Mouse (Mus musculus): ENCODE results near the gene Zdhhc4. TPM values are rescaled to one million over a fixed set of nuclear protein-coding genes. Genes with fewer than 3 reads are reported as not detected.

Zdhhc4 gene
- polyA plus RNA-seq (2014; fragmentation: Illumina TruSeq; extraction: RNeasy Lipid Tissue Mini Kit (QIAGEN cat#74804); ENCODE audit: insufficient read depth, low read depth, low replicate concordance) = 30.8 TPM

DNA sequence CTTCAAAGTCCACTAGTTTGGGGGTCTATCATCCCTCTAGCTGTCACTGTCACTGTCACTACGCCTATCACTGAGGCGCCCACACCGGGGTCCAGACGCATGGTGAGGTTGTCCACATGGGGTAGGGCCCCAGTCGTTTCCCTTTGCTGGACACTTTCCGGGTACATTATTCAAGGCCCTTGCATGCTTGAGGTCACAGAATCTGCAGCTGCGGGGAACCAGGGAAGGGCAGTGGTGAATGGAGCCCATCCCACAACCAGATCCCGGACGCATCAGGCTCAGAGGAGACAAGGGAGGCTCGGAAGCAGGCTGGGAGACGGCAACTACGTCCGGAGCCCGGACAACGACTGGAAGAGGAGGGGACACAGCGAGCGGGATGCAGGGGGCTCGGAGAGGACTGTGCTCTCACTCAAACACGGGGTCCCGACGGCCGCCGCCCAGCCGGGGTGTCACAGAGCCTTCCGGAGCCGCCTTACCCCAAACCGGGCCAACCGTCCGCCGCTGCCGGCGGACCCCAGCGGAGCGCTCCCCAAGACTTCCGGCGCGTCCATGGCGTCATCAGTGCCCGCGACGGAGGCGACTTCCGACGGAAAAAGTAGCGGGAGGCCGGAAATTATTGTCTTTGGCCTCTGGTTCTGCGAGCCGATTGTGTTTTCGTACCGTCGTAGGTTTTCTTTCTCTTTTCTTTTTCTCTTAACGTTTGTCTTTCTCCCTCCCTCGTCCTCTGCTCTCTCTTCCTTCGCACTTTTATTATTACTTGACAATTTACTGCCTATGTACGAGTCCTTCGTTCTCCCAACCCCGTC, at the start of gene Zdhhc4:
Gene Zdhhc4 (minus strand): TSS at position 567 of the 806 bp plus-strand sequence.

DNA sequence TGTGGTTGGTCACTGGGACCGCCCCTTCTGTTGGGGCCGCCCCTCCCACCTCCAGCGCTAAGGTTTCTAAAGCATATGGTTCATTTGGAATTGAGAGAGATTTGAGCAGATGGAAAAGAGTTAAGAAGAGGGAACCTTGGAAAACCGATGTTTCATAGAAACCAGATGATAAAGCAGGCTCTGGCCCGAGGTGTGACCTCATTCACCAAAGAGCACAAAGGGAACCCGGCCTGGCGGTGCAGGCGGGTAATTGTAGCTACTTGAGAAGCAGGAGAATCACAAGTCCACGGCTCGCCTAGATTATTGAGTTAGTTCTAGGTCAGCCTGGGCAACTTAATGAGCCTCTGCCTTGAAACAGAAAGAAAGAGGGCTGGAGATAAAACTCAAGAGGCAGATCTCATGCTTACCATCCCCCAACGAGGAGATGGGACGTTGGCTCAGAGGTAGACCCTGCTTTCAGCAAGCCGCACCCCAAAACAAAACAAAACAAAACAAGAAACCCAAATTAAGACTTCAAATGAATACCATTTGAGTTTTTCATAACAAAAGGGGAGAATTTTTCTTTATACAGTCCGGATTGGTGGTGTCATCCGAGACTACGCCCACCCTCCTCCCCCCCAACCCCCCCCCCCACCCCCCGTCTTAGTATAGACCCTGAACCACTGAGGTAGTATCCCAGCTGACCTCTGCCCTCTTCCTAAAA, 27.8 kb upstream of the Zdhhc4 start, which contains the start of gene Grid2ip:
Gene Grid2ip (plus strand): TSS at position 653 of the 703 bp plus-strand sequence.

DNA sequence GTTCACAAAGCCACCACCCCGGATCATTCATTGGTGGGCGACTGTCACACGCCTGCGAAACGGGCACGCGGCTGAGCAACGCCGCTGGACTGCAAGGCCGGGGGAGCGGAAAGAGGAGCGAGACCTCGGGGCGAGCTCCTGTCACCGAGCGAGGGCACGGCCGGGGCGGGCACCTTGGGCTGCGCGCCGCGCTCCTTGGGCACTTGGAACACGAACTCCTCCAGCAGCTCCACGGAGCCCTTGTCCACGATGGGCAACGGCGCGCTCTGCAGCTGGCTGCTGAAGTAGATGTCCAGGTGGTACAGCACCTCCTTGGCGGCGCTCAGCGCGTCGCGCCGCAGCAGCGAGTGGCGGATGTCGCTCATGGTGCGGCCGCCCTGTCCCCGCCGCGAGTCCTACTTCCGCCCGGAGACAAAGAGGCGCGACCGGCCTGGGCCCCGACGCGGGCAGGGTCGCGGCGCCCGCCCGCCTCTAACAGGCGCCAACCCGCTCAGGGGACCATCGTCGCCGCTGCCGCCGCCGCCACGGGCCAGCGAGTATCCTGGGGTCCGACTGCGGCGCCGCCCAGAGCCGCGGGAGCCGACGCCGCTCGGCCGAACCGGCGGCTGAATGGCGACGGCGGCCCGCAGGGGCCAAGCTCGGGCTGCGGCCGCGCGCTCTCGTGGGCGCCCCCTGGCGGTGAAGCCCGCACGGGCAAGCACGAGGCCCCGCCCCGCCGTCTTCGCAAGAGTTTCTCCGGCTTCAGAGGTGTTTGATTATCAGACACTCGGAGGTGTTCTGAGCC, 14.1 kb downstream of the Zdhhc4 start, which contains the start of gene E130309D02Rik:
Gene E130309D02Rik (minus strand): TSS at position 631 of the 784 bp plus-strand sequence.

DNA sequence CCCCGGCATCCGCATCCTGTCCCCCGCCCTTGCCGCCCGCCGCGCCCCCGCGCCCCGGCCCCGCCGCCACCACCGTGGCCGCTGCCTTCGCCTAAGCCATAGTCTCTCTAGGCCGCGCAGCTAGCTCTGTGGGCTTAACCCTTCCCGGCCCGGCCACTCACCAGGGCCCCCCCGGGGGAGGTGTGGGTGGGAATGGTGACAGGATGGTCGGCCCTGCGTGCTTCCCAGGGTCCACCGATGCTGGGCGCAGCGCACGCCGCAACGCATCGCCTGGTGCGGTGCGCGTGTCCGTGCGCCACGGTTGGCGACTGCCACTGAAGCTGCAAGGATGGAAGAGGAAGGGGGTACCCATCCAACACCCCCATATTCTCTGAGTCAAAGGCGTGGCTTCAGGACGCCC, 35.7 kb downstream of the Zdhhc4 start, which contains the start of gene Zfp853:
Gene Zfp853 (minus strand): TSS at position 220 of the 400 bp plus-strand sequence.

DNA sequence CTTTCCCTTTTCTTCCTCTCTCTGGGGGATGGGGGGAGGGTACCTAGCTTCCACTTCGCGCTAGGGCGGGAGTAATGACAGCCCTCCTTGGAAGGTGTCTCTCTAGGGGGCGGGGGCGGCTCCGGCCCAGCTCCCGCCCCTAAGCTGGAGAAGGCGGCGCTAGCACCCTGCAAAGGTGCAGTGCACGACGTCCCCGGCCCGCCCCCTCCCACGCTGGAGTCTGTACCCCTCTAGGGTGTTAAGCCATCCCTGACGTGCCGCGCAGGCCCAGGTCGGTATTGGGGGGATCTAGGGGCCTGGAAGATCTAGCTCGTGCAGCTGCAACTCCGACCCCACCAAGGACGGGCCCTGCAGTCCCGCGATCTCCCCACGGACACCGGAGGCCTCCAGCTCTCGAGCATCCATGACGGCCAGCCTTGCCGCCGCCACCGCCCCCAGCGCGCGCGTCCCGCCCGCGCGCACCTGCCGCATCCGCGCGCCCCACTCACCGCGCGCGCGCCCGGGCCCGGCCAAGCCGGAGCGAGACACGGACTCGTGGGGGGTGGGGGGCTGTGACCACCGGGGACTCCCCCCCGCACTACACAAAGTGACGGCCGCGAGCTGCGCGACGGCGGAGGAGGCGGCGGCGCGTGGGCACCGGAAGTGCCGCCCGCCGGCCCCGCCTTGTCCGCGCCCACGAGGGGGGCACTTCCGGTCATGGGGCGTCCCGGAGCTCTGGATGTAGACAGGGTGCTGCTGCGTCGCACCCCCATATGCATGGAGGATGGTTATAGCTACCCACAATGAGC, 59.5 kb downstream of the Zdhhc4 start, which contains the start of gene Zfp316:
Gene Zfp316 (minus strand): TSS at position 660 of the 788 bp plus-strand sequence.

Other genes starting within 250 kb of the Zdhhc4 start
- gene Rnf216, start 216.3 kb downstream of the Zdhhc4 start, polyA plus RNA-seq (2014; fragmentation: Illumina TruSeq; extraction: RNeasy Lipid Tissue Mini Kit (QIAGEN cat#74804); ENCODE audit: insufficient read depth, low read depth, low replicate concordance) = 12.5 TPM
- gene Olfr718-ps1, start 181.7 kb downstream of the Zdhhc4 start, polyA plus RNA-seq (2014; fragmentation: Illumina TruSeq; extraction: RNeasy Lipid Tissue Mini Kit (QIAGEN cat#74804); ENCODE audit: insufficient read depth, low read depth, low replicate concordance) = not detected
- gene Rbak, start 148.5 kb downstream of the Zdhhc4 start, polyA plus RNA-seq (2014; fragmentation: Illumina TruSeq; extraction: RNeasy Lipid Tissue Mini Kit (QIAGEN cat#74804); ENCODE audit: insufficient read depth, low read depth, low replicate concordance) = 4.4 TPM
- gene Spdye4b, start 148.2 kb downstream of the Zdhhc4 start, polyA plus RNA-seq (2014; fragmentation: Illumina TruSeq; extraction: RNeasy Lipid Tissue Mini Kit (QIAGEN cat#74804); ENCODE audit: insufficient read depth, low read depth, low replicate concordance) = not detected
- gene Spdye4a, start 102.4 kb downstream of the Zdhhc4 start, polyA plus RNA-seq (2014; fragmentation: Illumina TruSeq; extraction: RNeasy Lipid Tissue Mini Kit (QIAGEN cat#74804); ENCODE audit: insufficient read depth, low read depth, low replicate concordance) = not detected
- 6.3 TPM for gene Zfp12, start 94.1 kb downstream of the Zdhhc4 start, polyA plus RNA-seq (2014; fragmentation: Illumina TruSeq; extraction: RNeasy Lipid Tissue Mini Kit (QIAGEN cat#74804); ENCODE audit: insufficient read depth, low read depth, low replicate concordance)
- gene Zfp316, start 59.2 kb downstream of the Zdhhc4 start, polyA plus RNA-seq (2014; fragmentation: Illumina TruSeq; extraction: RNeasy Lipid Tissue Mini Kit (QIAGEN cat#74804); ENCODE audit: insufficient read depth, low read depth, low replicate concordance) = 1.5 TPM
- gene Zfp853, start 35.6 kb downstream of the Zdhhc4 start, polyA plus RNA-seq (2014; fragmentation: Illumina TruSeq; extraction: RNeasy Lipid Tissue Mini Kit (QIAGEN cat#74804); ENCODE audit: insufficient read depth, low read depth, low replicate concordance) = 0.12 TPM
- gene E130309D02Rik, start 13.9 kb downstream of the Zdhhc4 start, polyA plus RNA-seq (2014; fragmentation: Illumina TruSeq; extraction: RNeasy Lipid Tissue Mini Kit (QIAGEN cat#74804); ENCODE audit: insufficient read depth, low read depth, low replicate concordance) = 16.0 TPM
- gene Grid2ip, start 28.1 kb upstream of the Zdhhc4 start, polyA plus RNA-seq (2014; fragmentation: Illumina TruSeq; extraction: RNeasy Lipid Tissue Mini Kit (QIAGEN cat#74804); ENCODE audit: insufficient read depth, low read depth, low replicate concordance) = not detected
- 69.7 TPM for gene Kdelr2, start 74.6 kb upstream of the Zdhhc4 start, polyA plus RNA-seq (2014; fragmentation: Illumina TruSeq; extraction: RNeasy Lipid Tissue Mini Kit (QIAGEN cat#74804); ENCODE audit: insufficient read depth, low read depth, low replicate concordance)
- 6.4 TPM for gene Daglb, start 135.3 kb upstream of the Zdhhc4 start, polyA plus RNA-seq (2014; fragmentation: Illumina TruSeq; extraction: RNeasy Lipid Tissue Mini Kit (QIAGEN cat#74804); ENCODE audit: insufficient read depth, low read depth, low replicate concordance)
- gene Rac1, start 198.8 kb upstream of the Zdhhc4 start, polyA plus RNA-seq (2014; fragmentation: Illumina TruSeq; extraction: RNeasy Lipid Tissue Mini Kit (QIAGEN cat#74804); ENCODE audit: insufficient read depth, low read depth, low replicate concordance) = 331 TPM